Mouse (Mus musculus) ES-E14 (cell line): ENCODE measurements around the gene Smyd3.

Source experiments
- HCFC1 ChIP-seq: IDR thresholded peaks from 2 replicates; pipeline ENCODE4 v1.6.1; 2012; ENCODE audit warnings: low read length, inconsistent platforms, borderline replicate concordance; ENCODE audit not compliant: insufficient read depth
- MAFK ChIP-seq: IDR thresholded peaks from 2 replicates; pipeline ENCODE4 v1.6.1; 2014; ENCODE audit warnings: mild to moderate bottlenecking, low read depth, low read length, inconsistent platforms; ENCODE audit not compliant: insufficient read depth
- ZC3H11A ChIP-seq: IDR thresholded peaks from 2 replicates; pipeline ENCODE4 v1.6.1; 2012; ENCODE audit warnings: low read depth, mild to moderate bottlenecking, inconsistent platforms, low read length, borderline replicate concordance

DNA sequence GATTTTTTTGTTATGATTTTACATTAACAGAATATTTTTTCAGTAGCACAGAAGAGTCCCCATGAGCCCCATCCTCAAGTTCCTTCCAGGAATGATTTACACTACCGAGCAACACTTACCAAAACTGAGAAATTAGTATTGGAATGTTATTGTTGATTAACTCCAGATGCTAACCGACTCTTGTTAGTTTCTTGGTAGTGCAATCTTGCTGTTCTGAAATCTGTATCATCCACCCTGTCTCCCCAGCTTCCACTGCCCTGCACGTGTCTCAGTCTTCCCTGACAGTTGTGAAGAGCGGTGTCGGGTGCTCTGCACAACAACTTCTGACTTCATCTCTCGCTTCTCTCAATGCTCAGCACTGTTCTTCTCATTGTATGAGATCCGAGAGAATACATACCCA, 494.4 kb downstream of the Smyd3 start:
- TF ChIP-seq ZC3H11A (no peak), MAFK (no peak), HCFC1 (no peak)
